ENCODE assay signal across 8 mouse cellular contexts in the genomic region with DNA sequence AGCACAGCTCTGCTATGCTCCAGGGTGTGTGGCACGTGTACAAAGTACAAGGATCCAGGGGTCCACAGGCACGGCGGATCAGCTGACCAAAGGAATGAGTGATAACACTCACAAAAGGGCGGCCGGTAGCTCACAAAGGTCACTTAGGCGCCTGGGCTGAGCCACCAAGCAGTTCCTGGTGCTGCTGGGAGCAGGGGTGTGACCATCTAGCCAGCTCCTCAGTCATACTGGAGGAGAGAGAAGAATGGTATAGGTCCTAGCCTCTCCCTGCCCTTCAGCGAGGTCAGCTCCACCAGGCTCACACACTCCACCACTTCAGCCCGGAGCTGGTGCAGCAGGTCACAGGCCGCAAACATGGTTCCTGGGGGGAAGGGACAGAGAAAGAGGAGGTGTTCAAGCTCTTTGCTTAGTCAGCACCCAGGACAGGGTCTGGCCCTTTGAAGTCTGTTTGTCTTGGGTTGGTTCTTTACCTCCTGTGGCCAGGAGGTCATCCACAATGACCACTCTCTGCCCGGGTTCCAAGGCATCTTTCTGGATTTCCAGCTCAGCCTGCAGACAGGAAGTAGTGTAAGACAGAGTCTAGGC. TPM values are rescaled to one million over a fixed set of nuclear protein-coding genes. Genes with fewer than 3 reads are reported as not detected.
A peak's percentile ranks its signal among the peaks of the same experiment; 100 is the strongest.
DNase-seq lines count a peak whose midpoint lies in the region; ATAC-seq lines count a peak whose summit lies in the region.

No protein-coding gene starts in this region.

- H3K4me3 ChIP-seq in brown adipose tissue, adult 24 weeks (ENCODE audit: insufficient read depth, low read depth, low read length) = peak overlapping the region; percentile 82; the same call in 1 of the 2 replicates
- peak overlapping the region; percentile 77 for H3K4me3 ChIP-seq in kidney, embryonic 16.5 days (ENCODE audit: low read length)
- H3K4me3 ChIP-seq in neural tube, embryonic 13.5 days = no peak overlapping the region

- ATAC-seq in kidney, embryonic 16.5 days (ENCODE audit: low FRiP score, low TSS enrichment) = no peak
- no peak for ATAC-seq in neural tube, embryonic 13.5 days (ENCODE audit: low read depth)
- no peak for ATAC-seq in inflammation-experienced regulatory T-cells, adult 6 months

- 24% methylated on average over 10 of the region's 10 CpGs for WGBS in kidney, embryonic 16.5 days
- 52% methylated on average over 10 of the region's 10 CpGs for WGBS in neural tube, embryonic 13.5 days

- H3K4me2 ChIP-seq in kidney, embryonic 16.5 days (replicated peaks; ENCODE audit: low read depth, low read length) = peak overlapping the region; percentile 89
- peak overlapping the region; percentile 80 for H3K4me2 ChIP-seq in neural tube, embryonic 13.5 days

- peaks cover 7% of the 10 kb centered on the region for H3K4me1 ChIP-seq in brown adipose tissue, adult 24 weeks (ENCODE audit: control insufficient read depth, insufficient read depth, insufficient read length, low read length)
- H3K4me1 ChIP-seq in kidney, embryonic 16.5 days (ENCODE audit: insufficient read depth, low read length) = peaks cover 46% of the 10 kb centered on the region
- H3K4me1 ChIP-seq in neural tube, embryonic 13.5 days (replicated peaks) = peaks cover 52% of the 10 kb centered on the region

- H3K9ac ChIP-seq in kidney, embryonic 16.5 days (replicated peaks; ENCODE audit: low read length) = peak overlapping the region; percentile 24; the same call in 1 of the 2 replicates
- H3K9ac ChIP-seq in neural tube, embryonic 13.5 days = no peak overlapping the region

- DNase-seq in kidney, adult 11 months = peak; percentile 46
- DNase-seq in kidney, postnatal 14 days = no peak
- DNase-seq in frontal cortex, postnatal 10 days (ENCODE audit: low spot score in 2 of 2) = no peak
- no peak for DNase-seq in layer of hippocampus, adult 11-12 months (ENCODE audit: low spot score)

- H3K27me3 ChIP-seq in kidney, embryonic 16.5 days (ENCODE audit: insufficient read depth, low read length) = no peaks in the 10 kb centered on the region
- no peaks in the 10 kb centered on the region for H3K27me3 ChIP-seq in neural tube, embryonic 13.5 days

- H3K36me3 ChIP-seq in kidney, embryonic 16.5 days (ENCODE audit: insufficient read depth, low read length) = peaks cover 31% of the 10 kb centered on the region
- peaks cover 29% of the 10 kb centered on the region for H3K36me3 ChIP-seq in neural tube, embryonic 13.5 days

- no peak overlapping the region; the same call in 1 of the 2 replicates for H3K27ac ChIP-seq in brown adipose tissue, adult 24 weeks (replicated peaks; ENCODE audit: low read depth, low read length)
- H3K27ac ChIP-seq in kidney, embryonic 16.5 days (ENCODE audit: low read length) = peak overlapping the region; percentile 73
- no peak overlapping the region for H3K27ac ChIP-seq in neural tube, embryonic 13.5 days (replicated peaks)

- H3K9me3 ChIP-seq in kidney, embryonic 16.5 days (ENCODE audit: low read length) = no peaks in the 10 kb centered on the region
- no peaks in the 10 kb centered on the region for H3K9me3 ChIP-seq in neural tube, embryonic 13.5 days

RNA-seq across cellular contexts. Expression of gene Aprt, which starts 1.9 kb away (rescaled TPM):
- polyA plus RNA-seq in brown adipose tissue, adult 24 weeks (2012; ENCODE audit: insufficient read depth, insufficient read length, missing spikeins) = 17.3 and 19.4 TPM in 2 replicates
- 363 and 371 TPM in 2 replicates for polyA plus RNA-seq in kidney, embryonic 16.5 days (2015; fragmentation: Nextera tagmentation; extraction: Ambion mirVana)
- polyA plus RNA-seq in neural tube, embryonic 13.5 days (2015; fragmentation: Nextera tagmentation; extraction: Ambion mirVana) = 133 and 161 TPM in 2 replicates
- 100 to 1,000 TPM; 168 to 215 (median 192) TPM for polyA plus RNA-seq in inflammation-experienced regulatory T-cells, adult 6 months (2017; shearing (Covaris generic))

RNA-seq across cellular contexts. Expression of gene Cdt1, which starts 6.9 kb away (rescaled TPM):
- 0.48 and 0.58 TPM in 2 replicates for polyA plus RNA-seq in brown adipose tissue, adult 24 weeks (2012; ENCODE audit: insufficient read depth, insufficient read length, missing spikeins)
- 43.0 and 49.0 TPM in 2 replicates for polyA plus RNA-seq in kidney, embryonic 16.5 days (2015; fragmentation: Nextera tagmentation; extraction: Ambion mirVana)
- 7.3 and 9.2 TPM in 2 replicates for polyA plus RNA-seq in neural tube, embryonic 13.5 days (2015; fragmentation: Nextera tagmentation; extraction: Ambion mirVana)
- 10 to 100 TPM; 11.5 to 19.8 (median 11.7) TPM for polyA plus RNA-seq in inflammation-experienced regulatory T-cells, adult 6 months (2017; shearing (Covaris generic))

RNA-seq across cellular contexts. Expression of gene Piezo1, which starts 23.6 kb away (rescaled TPM):
- polyA plus RNA-seq in brown adipose tissue, adult 24 weeks (2012; ENCODE audit: insufficient read depth, insufficient read length, missing spikeins) = 14.7 and 20.4 TPM in 2 replicates
- polyA plus RNA-seq in kidney, embryonic 16.5 days (2015; fragmentation: Nextera tagmentation; extraction: Ambion mirVana) = 15.6 and 16.9 TPM in 2 replicates
- polyA plus RNA-seq in neural tube, embryonic 13.5 days (2015; fragmentation: Nextera tagmentation; extraction: Ambion mirVana) = 3.2 and 6.2 TPM in 2 replicates
- polyA plus RNA-seq in inflammation-experienced regulatory T-cells, adult 6 months (2017; shearing (Covaris generic)) = 10 to 100 TPM; 12.9 to 16.2 (median 14.5) TPM

RNA-seq across cellular contexts. Expression of gene Galns, which starts 36.5 kb away (rescaled TPM):
- 1.9 and 2.7 TPM in 2 replicates for polyA plus RNA-seq in brown adipose tissue, adult 24 weeks (2012; ENCODE audit: insufficient read depth, insufficient read length, missing spikeins)
- polyA plus RNA-seq in kidney, embryonic 16.5 days (2015; fragmentation: Nextera tagmentation; extraction: Ambion mirVana) = 17.4 and 18.2 TPM in 2 replicates
- polyA plus RNA-seq in neural tube, embryonic 13.5 days (2015; fragmentation: Nextera tagmentation; extraction: Ambion mirVana) = 5.5 and 6.5 TPM in 2 replicates
- 10 to 100 TPM in 2 of 3 experiments, 1 to 10 TPM in 1; 8.3 to 11.6 (median 10.6) TPM for polyA plus RNA-seq in inflammation-experienced regulatory T-cells, adult 6 months (2017; shearing (Covaris generic))

RNA-seq across cellular contexts. Expression of gene Trappc2l, which starts 36.7 kb away (rescaled TPM):
- polyA plus RNA-seq in brown adipose tissue, adult 24 weeks (2012; ENCODE audit: insufficient read depth, insufficient read length, missing spikeins) = 81.0 and 89.0 TPM in 2 replicates
- polyA plus RNA-seq in kidney, embryonic 16.5 days (2015; fragmentation: Nextera tagmentation; extraction: Ambion mirVana) = 56.7 and 60.1 TPM in 2 replicates
- polyA plus RNA-seq in neural tube, embryonic 13.5 days (2015; fragmentation: Nextera tagmentation; extraction: Ambion mirVana) = 84.7 and 101 TPM in 2 replicates
- polyA plus RNA-seq in inflammation-experienced regulatory T-cells, adult 6 months (2017; shearing (Covaris generic)) = 10 to 100 TPM; 57.7 to 82.5 (median 80.6) TPM
